Mouse (Mus musculus) v-Abl transformed pro-B cells (cell line): ENCODE data around the gene Mettl7a1.

Experiments used
- in situ Hi-C, 2 experiments: fragments of 400-800 bp; cut with MboI; formaldehyde crosslinking; loops; one replicate each; pipeline ENCODE4 v1.15.1; 2025; ENCODE audit not compliant: unreplicated experiment in 2 of 2

Mettl7a1 gene

GRCm38 (mm10) chr15:100292326-100292725, 11.6 kb upstream of the Mettl7a1 start:
- in situ Hi-C loops, result no loop called here

GRCm38 (mm10) chr15:100297856-100298255, 6.1 kb upstream of the Mettl7a1 start:
- in situ Hi-C loops, result no loop called here

- in situ Hi-C loops, result loop anchor here in 1 of 2 experiments (5.0 to 25.0 kb wide), 2 partner anchors 263 to 1388 kb away; partner anchors contain the start of genes Dip2b and Lmbr1l
Measured at GRCm38 (mm10) chr15:100300499-100300898, 3.4 kb upstream of the Mettl7a1 start.

DNA sequence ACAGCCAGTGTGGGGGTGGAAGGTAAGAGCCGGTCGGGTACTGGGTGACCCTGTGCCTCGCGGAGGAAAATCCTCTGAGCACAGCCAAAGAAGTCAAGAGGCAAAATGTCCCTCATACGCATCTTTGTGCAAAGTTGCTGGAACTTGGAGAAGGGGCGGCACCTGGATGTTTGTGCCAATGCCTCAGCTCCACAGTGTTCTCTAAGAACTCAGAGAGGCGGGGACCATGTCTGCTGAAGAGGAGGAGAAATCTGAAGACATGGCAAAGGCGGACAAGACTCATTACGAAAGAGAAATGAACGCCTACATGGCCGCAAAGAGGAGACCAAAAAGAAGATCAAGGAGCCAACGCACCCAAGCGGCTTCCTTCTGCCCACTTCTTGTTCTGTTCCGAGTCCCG, 2.4 kb upstream of the Mettl7a1 start:
- in situ Hi-C loops, result loop anchor here in 1 of 2 experiments (5.0 to 25.0 kb wide), 2 partner anchors 264 to 1389 kb away; partner anchors contain the start of genes Dip2b and Lmbr1l

DNA sequence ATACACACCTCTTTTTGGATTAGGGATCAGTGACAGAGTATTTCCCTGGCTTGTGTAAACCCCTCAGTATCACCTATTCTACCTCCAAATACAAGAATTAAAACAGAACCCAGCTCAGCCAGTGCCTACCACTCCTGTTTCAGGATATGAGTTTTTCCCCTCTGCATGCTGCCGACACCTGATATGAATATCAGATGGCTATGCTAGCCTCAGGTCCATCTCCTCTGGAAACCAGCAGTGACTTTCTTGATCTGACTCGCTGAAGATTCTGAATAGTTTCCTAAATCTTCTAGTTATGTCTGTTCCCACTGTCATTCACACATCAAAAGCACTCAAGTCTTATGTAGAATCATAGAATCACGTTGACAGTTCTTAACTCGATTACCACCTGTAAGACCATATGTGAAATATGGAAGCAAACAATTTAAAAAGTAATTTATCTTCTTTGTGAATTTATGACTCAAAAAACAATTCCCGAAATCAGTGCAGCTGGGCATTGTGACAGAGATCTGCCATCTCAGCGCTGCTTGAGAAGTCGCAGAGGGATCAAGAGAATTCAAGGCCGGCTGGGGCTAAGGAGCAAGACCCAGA, 417 bp upstream of the Mettl7a1 start:
- in situ Hi-C loops, result loop anchor here in 1 of 2 experiments (5.0 to 25.0 kb wide), 2 partner anchors 266 to 1391 kb away; partner anchors contain the start of genes Dip2b and Lmbr1l

- in situ Hi-C loops, result loop anchor here in 1 of 2 experiments (25.0 kb wide), 1 partner anchor 1394 kb away; the partner anchor contains the start of gene Lmbr1l
Measured at GRCm38 (mm10) chr15:100306201-100306600, 2.3 kb downstream of the Mettl7a1 start.

DNA sequence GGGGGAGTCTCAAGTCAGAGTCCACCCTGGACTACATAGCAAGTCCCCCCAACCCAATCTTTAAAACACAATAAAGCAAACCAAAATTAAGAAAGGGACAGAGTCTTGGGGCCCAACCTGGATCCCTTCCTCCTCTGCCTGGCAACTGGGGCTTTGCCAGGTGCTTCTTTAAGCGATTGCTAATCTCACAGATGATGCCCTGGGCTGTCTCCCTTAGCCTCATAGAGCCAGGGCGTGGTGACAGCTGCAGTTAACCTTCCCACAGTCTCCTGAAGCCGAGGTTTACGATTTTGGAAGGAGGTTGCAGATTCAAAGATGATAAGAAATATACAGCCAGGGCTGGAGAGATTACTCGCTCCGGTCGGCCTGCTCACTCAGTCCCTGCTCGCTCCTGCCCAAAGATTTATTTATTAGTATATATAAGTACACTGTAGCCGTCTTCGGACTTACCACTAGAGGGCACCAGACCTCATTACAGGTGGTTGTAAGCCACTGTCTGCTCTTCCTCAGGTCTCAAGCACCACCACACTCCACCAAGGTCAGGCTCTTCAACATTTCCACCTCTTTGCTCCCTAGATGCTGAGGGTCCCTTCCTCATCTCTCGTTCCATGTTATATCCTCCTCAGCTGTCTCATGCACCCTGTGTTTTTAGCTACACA, 3.6 kb downstream of the Mettl7a1 start:
- in situ Hi-C loops, result loop anchor here in 1 of 2 experiments (25.0 kb wide), 1 partner anchor 1395 kb away; the partner anchor contains the start of gene Lmbr1l

- in situ Hi-C loops, result loop anchor here (10.0 to 25.0 kb wide), 2 partner anchors 278 to 1400 kb away; partner anchors contain the start of genes Dip2b (in 1 of the 2) and Lmbr1l (in 1 of the 2)
Measured at GRCm38 (mm10) chr15:100312346-100312745, 8.4 kb downstream of the Mettl7a1 start.

GRCm38 (mm10) chr15:100314448-100315145, 10.7 kb downstream of the Mettl7a1 start:
- in situ Hi-C loops, result loop anchor here (5.0 to 25.0 kb wide), 3 partner anchors 47 to 1402 kb away; partner anchors contain the start of genes Dip2b (in 1 of the 2) and Lmbr1l (in 1 of the 2)

DNA sequence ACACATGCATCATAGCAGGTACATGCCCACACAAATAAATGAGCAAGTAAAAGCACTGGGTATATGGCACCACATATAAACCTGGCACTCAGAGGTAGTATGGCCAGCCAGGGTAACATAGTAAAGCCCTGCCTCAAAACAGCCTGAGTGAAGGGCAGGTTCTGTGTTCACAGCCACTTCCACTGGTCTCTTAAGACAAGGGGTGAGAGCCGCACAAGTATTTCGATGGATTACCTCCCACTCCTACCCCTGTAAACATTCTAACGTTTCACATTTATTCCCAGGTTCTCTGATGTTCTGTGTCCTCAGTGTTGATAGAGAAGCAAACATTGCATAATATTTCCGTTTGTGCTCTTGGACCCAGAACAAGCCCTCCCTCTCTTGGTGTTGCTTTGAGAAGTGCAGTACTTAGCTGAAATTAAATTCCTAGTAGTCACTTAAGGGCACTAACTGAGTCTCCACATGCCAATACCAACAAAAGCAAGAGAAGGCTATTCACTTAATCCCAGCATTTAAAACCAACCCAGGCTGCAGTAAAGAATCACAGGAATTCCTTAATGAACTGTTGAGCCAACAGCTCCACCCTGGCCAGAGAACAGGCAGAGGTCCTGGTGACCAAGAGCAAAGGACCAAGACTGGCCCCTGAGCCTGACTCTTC, 14.2 kb downstream of the Mettl7a1 start:
- in situ Hi-C loops, result loop anchor here (5.0 to 25.0 kb wide), 3 partner anchors 51 to 1406 kb away; partner anchors contain the start of genes Dip2b (in 1 of the 2) and Lmbr1l (in 1 of the 2)

GRCm38 (mm10) chr15:100319884-100320283, 15.9 kb downstream of the Mettl7a1 start:
- in situ Hi-C loops, result loop anchor here (5.0 to 25.0 kb wide), 5 partner anchors 53 to 1408 kb away; partner anchors contain the start of genes Dip2b (in 1 of the 2) and Lmbr1l (in 1 of the 2)

DNA sequence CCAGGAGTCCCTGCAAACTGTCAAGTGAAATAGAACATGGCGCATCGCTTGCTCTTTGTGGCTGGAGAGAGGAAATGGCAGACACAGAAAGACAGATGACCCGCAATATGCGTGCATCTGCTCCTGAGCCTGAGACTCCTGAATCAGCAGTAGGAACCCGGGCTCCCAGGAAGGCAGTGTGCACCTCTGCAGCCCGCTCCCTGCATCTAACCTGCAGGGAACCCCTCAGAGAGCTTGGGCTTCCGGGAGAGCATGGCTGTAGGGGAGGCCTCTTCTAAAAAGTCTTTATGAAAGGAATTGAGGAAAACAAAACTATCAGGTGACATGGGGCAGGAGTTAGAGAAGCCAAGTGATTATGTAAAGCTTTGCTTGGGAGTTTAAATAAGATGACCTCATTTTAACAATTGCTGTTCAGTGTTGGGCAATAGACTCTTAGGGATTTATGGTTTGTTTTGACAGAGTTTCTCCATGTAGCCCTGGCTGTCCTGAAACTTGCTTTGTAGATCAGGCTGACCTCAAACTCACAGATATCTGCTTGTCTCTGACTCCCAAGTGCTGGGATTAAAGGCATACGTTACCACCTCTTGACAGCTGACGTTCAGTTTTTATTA, 16.5 kb downstream of the Mettl7a1 start:
- in situ Hi-C loops, result loop anchor here (10.0 to 25.0 kb wide), 3 partner anchors 56 to 1408 kb away; partner anchors contain the start of gene Lmbr1l (in 1 of the 2)

DNA sequence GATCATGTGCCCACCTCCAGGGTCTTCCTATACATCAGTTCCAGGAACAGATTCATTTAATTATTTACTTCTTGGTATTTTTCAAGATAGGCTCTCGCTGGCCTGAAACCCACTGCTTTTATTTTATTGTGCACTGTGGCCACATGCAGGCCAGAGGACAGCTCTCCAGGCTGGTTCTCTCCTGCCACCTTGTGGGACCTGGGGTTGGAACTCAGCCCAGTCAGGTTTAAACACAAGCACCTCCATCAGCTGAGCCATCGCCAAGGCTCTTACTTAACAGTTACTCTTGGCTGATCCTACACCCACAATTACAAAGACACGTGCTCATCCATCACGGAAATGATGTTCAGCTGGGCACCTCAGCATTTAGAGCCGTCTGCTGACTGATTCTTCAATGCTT, 17.2 kb downstream of the Mettl7a1 start:
- in situ Hi-C loops, result loop anchor here (10.0 to 25.0 kb wide), 3 partner anchors 56 to 1409 kb away; partner anchors contain the start of gene Lmbr1l (in 1 of the 2)

GRCm38 (mm10) chr15:100324021-100324591, 20.2 kb downstream of the Mettl7a1 start:
- in situ Hi-C loops, result loop anchor here (10.0 to 25.0 kb wide), 3 partner anchors 59 to 1412 kb away; partner anchors contain the start of gene Lmbr1l (in 1 of the 2)

- in situ Hi-C loops, result loop anchor here in 1 of 2 experiments (10.0 kb wide), 2 partner anchors 60 to 130 kb away; no protein-coding TSS in a partner anchor
Measured at GRCm38 (mm10) chr15:100325235-100325634, 21.3 kb downstream of the Mettl7a1 start.

DNA sequence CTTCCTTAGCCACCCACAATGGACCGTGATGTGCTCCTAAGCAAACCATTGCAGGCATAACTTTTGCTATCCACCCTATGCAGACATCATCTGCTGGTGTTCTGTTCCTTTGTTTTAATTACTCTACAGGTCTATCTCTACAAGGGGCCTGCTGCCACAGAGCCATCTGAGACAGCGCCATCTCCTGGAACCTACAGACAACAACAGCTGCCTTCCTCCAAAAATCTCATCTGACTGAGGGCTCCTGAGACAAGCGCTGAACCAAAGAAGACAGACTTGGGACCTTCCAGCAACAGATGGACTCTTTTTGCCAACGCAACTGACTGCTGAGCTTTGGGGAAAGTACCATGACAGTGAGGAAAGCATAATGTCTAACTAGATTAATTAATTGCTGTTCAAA, 24.1 kb downstream of the Mettl7a1 start:
- in situ Hi-C loops, result loop anchor here in 1 of 2 experiments (10.0 kb wide), 2 partner anchors 63 to 127 kb away; no protein-coding TSS in a partner anchor

- in situ Hi-C loops, result loop anchor here in 1 of 2 experiments (10.0 kb wide), 2 partner anchors 65 to 125 kb away; no protein-coding TSS in a partner anchor
Measured at GRCm38 (mm10) chr15:100329336-100329735, 25.4 kb downstream of the Mettl7a1 start.

- in situ Hi-C loops, result no loop called here
Measured at GRCm38 (mm10) chr15:100330739-100331138, 26.8 kb downstream of the Mettl7a1 start.
